Mouse (Mus musculus) testis, adult 2 months (tissue): ENCODE data around the gene Robo2. TPM values are rescaled to one million over a fixed set of nuclear protein-coding genes. Genes with fewer than 3 reads are reported as not detected.

ENCODE experiments used
- H3K27ac ChIP-seq: fragments of 200-500 bp; 2 replicates; pipeline ENCODE4 v1.5.1; 2012; ENCODE audit warnings: low read depth, low read length; ENCODE audit not compliant: control insufficient read depth, insufficient read depth
- H3K27me3 ChIP-seq: fragments of 200-500 bp; 2 replicates; pipeline ENCODE4 v1.6.1; 2012; ENCODE audit warnings: mild to moderate bottlenecking, low read length, moderate library complexity; ENCODE audit not compliant: control insufficient read depth, insufficient read depth
- H3K36me3 ChIP-seq: fragments of 200-500 bp; 2 replicates; pipeline ENCODE4 v1.6.1; 2012; ENCODE audit warnings: mild to moderate bottlenecking, low read length; ENCODE audit not compliant: control insufficient read depth, insufficient read depth
- H3K4me1 ChIP-seq: fragments of 200-500 bp; 2 replicates; pipeline ENCODE4 v1.6.1; 2012; ENCODE audit warnings: low read length; ENCODE audit not compliant: control insufficient read depth, insufficient read depth
- H3K4me3 ChIP-seq: fragments of 200-500 bp; 2 replicates; pipeline ENCODE4 v1.5.1; 2012; ENCODE audit warnings: low read depth, mild to moderate bottlenecking, low read length, moderate library complexity, mixed read lengths; ENCODE audit not compliant: control insufficient read depth
- CTCF ChIP-seq: fragments of 200-500 bp; IDR thresholded peaks from 2 replicates; pipeline ENCODE4 v1.5.1; 2012; ENCODE audit warnings: low read depth, mild to moderate bottlenecking, inconsistent platforms, low read length, moderate library complexity; ENCODE audit not compliant: control insufficient read depth, insufficient read depth, insufficient replicate concordance
- POLR2A ChIP-seq: fragments of 200-500 bp; IDR thresholded peaks from 2 replicates; pipeline ENCODE4 v1.6.1; 2012; ENCODE audit warnings: low read depth, mild to moderate bottlenecking, inconsistent platforms, low read length, moderate library complexity; ENCODE audit not compliant: control insufficient read depth
- polyA plus RNA-seq: library from polyadenylated mRNA; depleted of rRNA; stranded (reverse); fragments of >200 nt; gene quantifications from 2 replicates; pipeline ENCODE4 v1.2.3, GENCODE M21; 2012

The Robo2 gene
- polyA plus RNA-seq, 1 experiment, result 0.15 TPM

- Histone ChIP-seq H3K4me3 (no peak overlapping the region), H3K36me3 (no peaks in the 10 kb centered on the region), H3K27me3 (no peaks in the 10 kb centered on the region), H3K27ac (no peak overlapping the region), H3K4me1 (no peaks in the 10 kb centered on the region)
- no peak for TF ChIP-seq CTCF
- TF ChIP-seq POLR2A, result no peak
These were observed 89.8 kb downstream of the Robo2 start for GRCm38 (mm10) chr16:74321666-74322371.

- H3K36me3 ChIP-seq, result no peaks in the 10 kb centered on the region
- H3K27me3 ChIP-seq, result no peaks in the 10 kb centered on the region
- H3K27ac ChIP-seq, result no peak overlapping the region
- no peaks in the 10 kb centered on the region for H3K4me1 ChIP-seq
- no peak overlapping the region for H3K4me3 ChIP-seq
- no peak for TF ChIP-seq CTCF
- TF ChIP-seq POLR2A, result no peak
These were observed 95.5 kb downstream of the Robo2 start for GRCm38 (mm10) chr16:74316150-74316549.

GRCm38 (mm10) chr16:74313222-74313621 is 98.4 kb downstream of the Robo2 start:
- TF ChIP-seq POLR2A (no peak), CTCF (no peak)

GRCm38 (mm10) chr16:74307543-74307887 is 104.1 kb downstream of the Robo2 start:
- Histone ChIP-seq H3K27ac (no peak overlapping the region), H3K4me1 (no peaks in the 10 kb centered on the region), H3K36me3 (no peaks in the 10 kb centered on the region), H3K27me3 (no peaks in the 10 kb centered on the region), H3K4me3 (no peak overlapping the region)
- TF ChIP-seq CTCF, result no peak

More at GRCm38 (mm10) chr16:74313222-74313621, 98.4 kb downstream of the Robo2 start:
- Histone ChIP-seq H3K4me3 (no peak overlapping the region), H3K27ac (no peak overlapping the region), H3K4me1 (no peaks in the 10 kb centered on the region), H3K36me3 (no peaks in the 10 kb centered on the region), H3K27me3 (no peaks in the 10 kb centered on the region)

GRCm38 (mm10) chr16:74306876-74307542 is 104.6 kb downstream of the Robo2 start:
- Histone ChIP-seq H3K4me3 (no peak overlapping the region), H3K27ac (no peak overlapping the region), H3K27me3 (no peaks in the 10 kb centered on the region), H3K4me1 (no peaks in the 10 kb centered on the region), H3K36me3 (no peaks in the 10 kb centered on the region)
- TF ChIP-seq CTCF (no peak), POLR2A (no peak)

- no peak for TF ChIP-seq CTCF
- no peak for TF ChIP-seq POLR2A
- Histone ChIP-seq H3K36me3 (no peaks in the 10 kb centered on the region), H3K4me3 (no peak overlapping the region), H3K4me1 (no peaks in the 10 kb centered on the region), H3K27ac (no peak overlapping the region), H3K27me3 (no peaks in the 10 kb centered on the region)
These were observed 123.7 kb downstream of the Robo2 start for GRCm38 (mm10) chr16:74287878-74288277.

GRCm38 (mm10) chr16:74282549-74282948 is 129.1 kb downstream of the Robo2 start:
- Histone ChIP-seq H3K27me3 (no peaks in the 10 kb centered on the region), H3K36me3 (no peaks in the 10 kb centered on the region), H3K27ac (no peak overlapping the region), H3K4me3 (no peak overlapping the region), H3K4me1 (no peaks in the 10 kb centered on the region)
- TF ChIP-seq POLR2A, result no peak
- no peak for TF ChIP-seq CTCF
